Mouse (Mus musculus): ENCODE data around the gene Dgkh. TPM values are rescaled to one million over a fixed set of nuclear protein-coding genes. Genes with fewer than 3 reads are reported as not detected.

The Dgkh gene
- polyA plus RNA-seq, 1 experiment: 49.3 TPM

DNA sequence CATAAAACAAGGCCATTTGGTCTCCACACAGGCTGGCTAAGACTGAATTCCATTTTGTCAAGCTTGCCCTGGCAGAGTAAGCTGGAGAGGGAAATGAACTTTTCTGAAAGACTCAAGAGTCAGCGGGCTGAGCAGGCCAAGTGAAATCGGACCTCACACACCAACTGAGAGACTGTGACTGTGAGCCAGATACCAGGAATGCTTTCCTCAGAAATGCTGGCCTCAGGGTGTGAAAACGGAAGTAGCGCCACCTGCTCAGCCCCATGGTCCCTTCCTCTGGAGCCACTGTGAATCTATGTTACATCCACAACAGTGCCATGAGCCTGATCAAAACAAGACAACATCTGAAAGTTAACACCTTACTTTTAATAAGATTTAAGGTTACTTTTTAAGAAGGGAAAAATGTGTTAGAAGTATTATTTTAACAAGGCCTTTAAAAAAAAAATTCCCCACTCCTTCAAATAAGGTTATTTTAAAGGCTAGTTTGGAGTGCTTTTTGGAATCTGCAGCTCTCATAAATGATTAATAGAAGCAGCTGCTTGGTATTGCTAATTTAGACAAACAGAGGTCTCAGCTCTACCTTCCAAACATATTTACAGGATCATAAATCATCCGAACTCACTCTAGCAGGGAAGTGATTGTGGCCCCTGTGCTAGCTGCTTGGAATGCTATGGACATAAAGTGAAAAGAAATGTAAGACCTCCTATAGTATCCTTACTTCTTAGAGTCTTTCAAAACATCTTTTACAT, 193.8 kb downstream of the Dgkh start:
- H3K4me3 ChIP-seq (ENCODE audit: control insufficient read depth, low read depth, low read length): peak overlapping the region; percentile 33
- no peak for TF ChIP-seq CTCF (IDR thresholded peaks at IDR 0.05; ENCODE audit: control insufficient read depth, insufficient read depth, insufficient replicate concordance, low read depth, low read length)
- no peak for TF ChIP-seq POLR2A (IDR thresholded peaks at IDR 0.05; ENCODE audit: control insufficient read depth, low read depth, low read length)
- no peak overlapping the region; the same call in 1 of the 2 replicates for H3K27ac ChIP-seq (ENCODE audit: control insufficient read depth, insufficient read depth, low read depth, low read length)
- H3K27me3 ChIP-seq (ENCODE audit: control insufficient read depth, insufficient read depth, low read length): no peaks in the 10 kb centered on the region
- peaks cover 3% of the 10 kb centered on the region; the same call in 1 of the 2 replicates for H3K4me1 ChIP-seq (ENCODE audit: control insufficient read depth, insufficient read depth, low read length)
- no peaks in the 10 kb centered on the region for H3K36me3 ChIP-seq (ENCODE audit: control insufficient read depth, insufficient read depth, low read length)

DNA sequence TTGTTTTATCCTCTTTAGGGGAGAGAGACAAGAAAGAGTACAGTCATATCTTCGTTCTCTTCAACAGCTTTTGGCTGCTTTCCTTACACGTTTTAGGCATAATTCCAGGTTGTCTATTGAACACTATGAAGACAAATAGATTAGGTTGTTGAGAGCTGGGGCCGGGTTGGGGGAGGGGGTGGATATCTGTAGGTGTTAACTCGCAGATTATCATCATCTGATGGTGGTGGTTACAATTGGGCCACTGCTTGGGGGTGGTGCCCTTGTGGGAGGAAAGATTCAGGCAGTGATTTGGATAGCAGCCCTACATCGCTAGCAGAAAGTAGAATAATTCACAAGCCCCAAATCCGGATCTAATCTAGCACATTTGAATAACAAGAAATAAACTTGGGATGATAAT, 195.0 kb downstream of the Dgkh start:
- H3K4me1 ChIP-seq (ENCODE audit: control insufficient read depth, insufficient read depth, low read length): peaks cover 3% of the 10 kb centered on the region; the same call in 1 of the 2 replicates
- peak overlapping the region; percentile 88 for H3K27ac ChIP-seq (ENCODE audit: control insufficient read depth, insufficient read depth, low read depth, low read length)
- peak overlapping the region; percentile 84 for H3K4me3 ChIP-seq (ENCODE audit: control insufficient read depth, low read depth, low read length)
- no peaks in the 10 kb centered on the region for H3K27me3 ChIP-seq (ENCODE audit: control insufficient read depth, insufficient read depth, low read length)
- H3K36me3 ChIP-seq (ENCODE audit: control insufficient read depth, insufficient read depth, low read length): no peaks in the 10 kb centered on the region
- TF ChIP-seq POLR2A (IDR thresholded peaks at IDR 0.05; ENCODE audit: control insufficient read depth, low read depth, low read length) (no peak), CTCF (IDR thresholded peaks at IDR 0.05; ENCODE audit: control insufficient read depth, insufficient read depth, insufficient replicate concordance, low read depth, low read length) (no peak)

DNA sequence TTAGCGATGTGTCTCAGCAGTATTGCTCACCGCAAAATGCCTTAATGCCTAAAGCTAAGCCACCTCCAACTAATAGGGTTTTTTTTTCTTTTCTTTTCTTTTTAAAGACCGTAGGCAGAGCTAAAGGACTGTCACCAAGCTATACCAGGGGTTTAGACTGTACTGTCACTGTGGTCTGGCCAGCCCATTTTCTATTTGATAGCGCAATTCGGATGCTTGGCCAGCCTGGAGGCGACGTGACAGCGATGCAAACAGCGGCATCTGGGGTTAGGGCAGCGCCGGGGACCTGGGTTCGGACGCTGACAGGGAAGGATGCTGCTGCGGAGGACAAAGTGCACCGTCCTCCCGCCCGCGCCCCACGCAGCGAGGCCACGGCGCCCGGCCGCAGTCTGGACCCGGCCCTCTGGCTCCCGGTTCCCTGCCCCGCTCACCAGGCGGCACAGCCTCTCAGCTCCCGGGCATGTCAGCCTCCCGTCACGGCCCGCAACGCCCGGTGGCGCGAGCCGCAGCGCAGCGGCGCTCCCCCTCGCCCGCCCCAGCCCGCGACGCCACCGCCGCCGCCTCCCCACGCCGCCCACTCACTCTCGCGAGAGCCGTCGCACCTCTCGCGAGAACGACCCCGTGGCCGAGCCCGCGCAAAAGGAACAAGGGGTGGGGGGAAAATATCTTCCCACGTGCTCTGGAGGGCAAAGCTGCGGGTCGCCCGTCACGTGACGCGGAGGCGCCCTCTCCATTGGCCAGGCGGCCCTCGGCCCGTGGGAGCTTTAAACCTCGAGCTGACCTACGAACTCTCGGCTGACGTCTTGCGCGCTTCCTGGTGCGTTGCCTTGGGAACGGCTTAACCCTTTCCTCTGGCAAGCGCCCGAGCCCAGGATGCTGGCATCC, 196.1 kb downstream of the Dgkh start, which contains the start of gene Akap11:
Akap11 (minus strand) TSS at position 528 of the 885 bp plus-strand sequence.
- TF ChIP-seq POLR2A (IDR thresholded peaks at IDR 0.05; ENCODE audit: control insufficient read depth, low read depth, low read length): peak; percentile 73
- TF ChIP-seq CTCF (IDR thresholded peaks at IDR 0.05; ENCODE audit: control insufficient read depth, insufficient read depth, insufficient replicate concordance, low read depth, low read length): no peak
- Histone ChIP-seq H3K36me3 (ENCODE audit: control insufficient read depth, insufficient read depth, low read length) (no peaks in the 10 kb centered on the region), H3K27me3 (ENCODE audit: control insufficient read depth, insufficient read depth, low read length) (no peaks in the 10 kb centered on the region), H3K4me1 (ENCODE audit: control insufficient read depth, insufficient read depth, low read length) (peaks cover 3% of the 10 kb centered on the region; the same call in 1 of the 2 replicates), H3K27ac (ENCODE audit: control insufficient read depth, insufficient read depth, low read depth, low read length) (peak within 1 kb of the TSS; percentile 88), H3K4me3 (ENCODE audit: control insufficient read depth, low read depth, low read length) (peak within 1 kb of the TSS; percentile 84)

DNA sequence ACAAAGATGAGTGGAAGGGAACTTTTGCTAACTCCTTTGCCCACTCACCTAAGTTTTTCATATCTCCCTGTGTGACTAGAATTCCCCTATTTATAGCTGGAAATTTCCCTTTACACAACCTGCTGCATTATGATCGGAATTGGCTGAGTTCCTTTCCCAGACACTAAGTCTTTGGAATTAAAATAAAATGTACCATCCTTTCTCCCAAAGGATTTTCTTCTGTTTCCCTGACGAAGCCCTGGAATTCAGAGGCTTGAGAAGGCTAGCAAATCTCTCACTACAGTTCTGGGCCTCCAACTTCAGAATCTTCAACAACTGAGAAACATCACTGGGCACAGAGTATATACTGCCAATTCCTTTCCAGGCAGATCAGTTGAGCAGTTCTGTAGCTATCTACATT, 197.2 kb downstream of the Dgkh start:
- no peak overlapping the region; the same call in 1 of the 2 replicates for H3K4me3 ChIP-seq (ENCODE audit: control insufficient read depth, low read depth, low read length)
- TF ChIP-seq POLR2A (IDR thresholded peaks at IDR 0.05; ENCODE audit: control insufficient read depth, low read depth, low read length) (no peak), CTCF (IDR thresholded peaks at IDR 0.05; ENCODE audit: control insufficient read depth, insufficient read depth, insufficient replicate concordance, low read depth, low read length) (no peak)
- H3K27ac ChIP-seq (ENCODE audit: control insufficient read depth, insufficient read depth, low read depth, low read length): no peak overlapping the region
- no peaks in the 10 kb centered on the region for H3K27me3 ChIP-seq (ENCODE audit: control insufficient read depth, insufficient read depth, low read length)
- no peaks in the 10 kb centered on the region for H3K36me3 ChIP-seq (ENCODE audit: control insufficient read depth, insufficient read depth, low read length)
- H3K4me1 ChIP-seq (ENCODE audit: control insufficient read depth, insufficient read depth, low read length): peaks cover 3% of the 10 kb centered on the region; the same call in 1 of the 2 replicates

DNA sequence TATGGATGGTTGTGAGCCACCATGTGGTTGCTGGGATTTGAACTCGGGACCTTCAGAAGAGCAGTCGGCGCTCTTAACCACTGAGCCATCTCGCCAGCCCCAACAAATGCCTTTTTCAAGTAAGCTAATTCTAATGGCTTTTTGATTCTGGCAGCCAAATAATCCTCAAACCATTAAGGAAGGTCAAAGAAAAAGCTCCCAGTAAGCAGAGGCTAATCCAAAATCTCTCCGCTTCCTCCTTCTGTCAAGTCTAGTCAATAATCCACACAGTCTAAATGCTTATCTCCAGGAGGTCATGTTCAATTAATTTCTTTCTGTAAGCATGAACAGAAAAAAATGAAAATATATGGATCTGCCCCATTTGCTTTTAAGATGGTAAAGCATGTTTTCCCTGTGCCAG, 197.9 kb downstream of the Dgkh start:
- TF ChIP-seq CTCF (IDR thresholded peaks at IDR 0.05; ENCODE audit: control insufficient read depth, insufficient read depth, insufficient replicate concordance, low read depth, low read length) (no peak), POLR2A (IDR thresholded peaks at IDR 0.05; ENCODE audit: control insufficient read depth, low read depth, low read length) (no peak)
- no peak overlapping the region for H3K4me3 ChIP-seq (ENCODE audit: control insufficient read depth, low read depth, low read length)
- H3K36me3 ChIP-seq (ENCODE audit: control insufficient read depth, insufficient read depth, low read length): no peaks in the 10 kb centered on the region
- H3K27ac ChIP-seq (ENCODE audit: control insufficient read depth, insufficient read depth, low read depth, low read length): no peak overlapping the region
- H3K27me3 ChIP-seq (ENCODE audit: control insufficient read depth, insufficient read depth, low read length): no peaks in the 10 kb centered on the region
- H3K4me1 ChIP-seq (ENCODE audit: control insufficient read depth, insufficient read depth, low read length): peaks cover 3% of the 10 kb centered on the region; the same call in 1 of the 2 replicates

DNA sequence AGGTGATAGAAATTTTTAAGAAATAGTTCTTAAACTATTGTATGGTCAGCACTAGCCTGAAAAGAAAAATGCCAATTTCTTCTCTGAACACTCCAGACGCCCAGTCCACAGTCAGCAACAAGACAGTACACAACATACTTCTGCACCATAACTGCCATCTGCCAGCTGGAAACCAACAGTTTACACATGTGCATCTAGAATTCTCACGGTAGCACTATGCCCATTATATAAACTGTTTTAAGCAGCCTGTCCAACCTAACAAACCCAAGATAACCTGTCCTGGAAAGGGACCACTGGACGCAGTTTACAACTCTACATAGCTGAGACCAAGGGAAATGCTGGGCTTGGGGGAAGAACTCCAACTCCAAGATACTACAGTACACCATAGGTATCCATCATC, 198.9 kb downstream of the Dgkh start:
- H3K27me3 ChIP-seq (ENCODE audit: control insufficient read depth, insufficient read depth, low read length): no peaks in the 10 kb centered on the region
- no peak overlapping the region for H3K4me3 ChIP-seq (ENCODE audit: control insufficient read depth, low read depth, low read length)
- H3K36me3 ChIP-seq (ENCODE audit: control insufficient read depth, insufficient read depth, low read length): no peaks in the 10 kb centered on the region
- no peak overlapping the region for H3K27ac ChIP-seq (ENCODE audit: control insufficient read depth, insufficient read depth, low read depth, low read length)
- peaks cover 3% of the 10 kb centered on the region; the same call in 1 of the 2 replicates for H3K4me1 ChIP-seq (ENCODE audit: control insufficient read depth, insufficient read depth, low read length)
- TF ChIP-seq CTCF (IDR thresholded peaks at IDR 0.05; ENCODE audit: control insufficient read depth, insufficient read depth, insufficient replicate concordance, low read depth, low read length) (no peak), POLR2A (IDR thresholded peaks at IDR 0.05; ENCODE audit: control insufficient read depth, low read depth, low read length) (no peak)

DNA sequence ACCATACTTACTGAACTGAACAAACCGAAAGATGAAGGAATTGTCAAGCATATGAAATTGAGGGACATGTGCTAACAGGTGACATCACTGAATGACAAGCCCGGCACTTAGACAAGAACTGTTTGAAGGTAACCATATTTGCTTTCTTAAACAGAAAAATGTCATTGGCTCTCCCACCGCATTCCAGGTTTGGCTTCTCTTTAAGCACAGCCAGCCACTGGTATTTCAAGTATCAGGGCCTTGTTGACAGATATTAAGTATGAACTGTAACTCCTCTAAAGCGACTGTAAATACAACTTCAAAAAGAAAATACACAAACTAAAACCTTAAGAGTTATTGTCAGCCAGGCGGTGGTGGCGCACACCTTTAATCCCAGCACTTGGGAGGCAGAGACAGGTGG, 200.2 kb downstream of the Dgkh start:
- H3K36me3 ChIP-seq (ENCODE audit: control insufficient read depth, insufficient read depth, low read length): no peaks in the 10 kb centered on the region
- H3K27ac ChIP-seq (ENCODE audit: control insufficient read depth, insufficient read depth, low read depth, low read length): no peak overlapping the region
- H3K4me3 ChIP-seq (ENCODE audit: control insufficient read depth, low read depth, low read length): no peak overlapping the region
- no peaks in the 10 kb centered on the region for H3K27me3 ChIP-seq (ENCODE audit: control insufficient read depth, insufficient read depth, low read length)
- H3K4me1 ChIP-seq (ENCODE audit: control insufficient read depth, insufficient read depth, low read length): no peaks in the 10 kb centered on the region
- TF ChIP-seq CTCF (IDR thresholded peaks at IDR 0.05; ENCODE audit: control insufficient read depth, insufficient read depth, insufficient replicate concordance, low read depth, low read length) (no peak), POLR2A (IDR thresholded peaks at IDR 0.05; ENCODE audit: control insufficient read depth, low read depth, low read length) (no peak)
